Mouse (Mus musculus): ENCODE results near the gene Lamc1. TPM values are rescaled to one million over a fixed set of nuclear protein-coding genes. Genes with fewer than 3 reads are reported as not detected.

Gene Lamc1
- polyA plus RNA-seq, 1 experiment = 13.0 TPM

GRCm38 (mm10) chr1:153171011-153171410, 161.6 kb downstream of the Lamc1 start:
- Histone ChIP-seq H3K4me3 (ENCODE audit: extremely low read depth, insufficient read depth, insufficient read length) (no peak overlapping the region), H3K27ac (ENCODE audit: insufficient read depth, low read length) (no peak overlapping the region), H3K36me3 (ENCODE audit: control insufficient read depth, insufficient read depth, low read length) (no peaks in the 10 kb centered on the region), H3K4me1 (ENCODE audit: control insufficient read depth, insufficient read depth, insufficient read length) (no peaks in the 10 kb centered on the region), H3K27me3 (ENCODE audit: control insufficient read depth, insufficient read depth, low read length) (no peaks in the 10 kb centered on the region)
- no peak for DNase-seq (ENCODE audit: low read depth in 1 of 2, low spot score in 2 of 2)
- 89% methylated on average over 10 of the region's 10 CpGs for WGBS
- TF ChIP-seq CTCF (IDR thresholded peaks at IDR 0.05; ENCODE audit: extremely low read depth, insufficient read depth, insufficient read length, insufficient replicate concordance) = no peak
- no peak for TF ChIP-seq POLR2A (IDR thresholded peaks at IDR 0.05; ENCODE audit: low read depth, low read length)

Other genes starting within 250 kb of the Lamc1 start
- gene Lamc2, start 146.3 kb downstream of the Lamc1 start, polyA plus RNA-seq (2012; rRNA removed) = 0.32 and 0.43 TPM in 2 replicates
- 0.49 and 0.67 TPM in 2 replicates for gene Shcbp1l, start 92.4 kb upstream of the Lamc1 start, polyA plus RNA-seq (2012; rRNA removed)
- 8.5 and 10.9 TPM in 2 replicates for gene Dhx9, start 154.9 kb upstream of the Lamc1 start, polyA plus RNA-seq (2012; rRNA removed)
- 1.4 and 1.9 TPM in 2 replicates for gene Npl, start 217.3 kb upstream of the Lamc1 start, polyA plus RNA-seq (2012; rRNA removed)

Data from spleen, adult 2 months (tissue).